Mouse (Mus musculus): ENCODE data around the gene Gm45261.

- TF ChIP-seq CTCF (IDR thresholded peaks at IDR 0.05; ENCODE audit: low read depth, low read length) (no peak), TAL1 (conservative IDR thresholded peaks at IDR 0.05; ENCODE audit: low read depth, low read length) (no peak), POLR2AphosphoS5 (IDR thresholded peaks at IDR 0.05; ENCODE audit: insufficient replicate concordance, low read depth, low read length) (no peak), GATA1 (IDR thresholded peaks at IDR 0.05; ENCODE audit: borderline replicate concordance, low read length) (no peak), GATA2 (IDR thresholded peaks at IDR 0.05; ENCODE audit: borderline replicate concordance, low read depth, low read length) (no peak)
Observed at GRCm38 (mm10) chr1:80424666-80425065, 36.6 kb downstream of the Gm45261 start.
